Mouse (Mus musculus): ENCODE results near the gene Zbtb45.

- no peak for TF ChIP-seq CTCF (IDR thresholded peaks at IDR 0.05; ENCODE audit: borderline replicate concordance, insufficient read depth, low read length)
- TF ChIP-seq POLR2A (IDR thresholded peaks at IDR 0.05; ENCODE audit: low read depth, low read length), result no peak
Measured at GRCm38 (mm10) chr7:13036806-13037205, 27.0 kb upstream of the Zbtb45 start.

Measured in embryonic fibroblast, embryonic 13.5 days (primary cell).